Mouse (Mus musculus) bone marrow macrophage, adult 2 months (primary cell): ENCODE measurements at regions not wholly inside any gene's neighbourhood (a gene's known extent, or its start where the extent isn't known, plus 50 kb on each side); places are given as distances from the start of the nearest gene placed in this dataset.

Experiments
- H3K27ac ChIP-seq: 2 replicates; pipeline ENCODE4 v1.5.1; 2012; ENCODE audit warnings: low read depth, low read length; ENCODE audit not compliant: insufficient read depth
- H3K4me1 ChIP-seq: 2 replicates; pipeline ENCODE4 v1.6.1; 2012; ENCODE audit warnings: low read length; ENCODE audit not compliant: control insufficient read depth, insufficient read depth
- H3K4me3 ChIP-seq: 2 replicates; pipeline ENCODE4 v1.5.1; 2012; ENCODE audit warnings: mild to moderate bottlenecking, low read length, moderate library complexity; ENCODE audit not compliant: insufficient read depth
- CTCF ChIP-seq: IDR thresholded peaks from 2 replicates; pipeline ENCODE4 v1.5.1; 2012; ENCODE audit warnings: low read depth, mild to moderate bottlenecking, low read length, moderate library complexity
- POLR2A ChIP-seq: IDR thresholded peaks from 2 replicates; pipeline ENCODE4 v1.6.1; 2012; ENCODE audit warnings: mild to moderate bottlenecking, low read depth, low read length, borderline replicate concordance

DNA sequence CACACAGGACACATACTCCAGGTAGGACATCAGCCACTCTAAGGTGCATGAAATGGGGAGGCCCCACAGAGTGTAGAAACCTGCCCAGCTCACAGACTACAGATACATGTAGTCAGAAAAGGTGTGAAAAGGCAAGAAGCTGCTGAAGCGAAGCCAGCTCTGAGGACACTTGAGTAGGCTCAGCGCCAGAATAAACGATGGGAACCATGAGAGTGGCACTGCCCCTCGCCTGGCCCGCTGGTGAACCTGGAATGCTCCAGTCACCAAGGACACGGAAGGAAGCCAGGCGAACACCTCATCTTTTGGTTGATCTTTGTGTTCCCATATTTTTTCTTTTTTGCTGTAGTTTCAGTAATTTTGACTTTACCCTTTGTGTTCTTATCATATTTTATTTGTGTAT, 381.8 kb downstream of the Pmp22 start:
- H3K4me1 ChIP-seq, result no peaks in the 10 kb centered on the region
- TF ChIP-seq CTCF (no peak), POLR2A (no peak)
- no peak overlapping the region for H3K4me3 ChIP-seq

DNA sequence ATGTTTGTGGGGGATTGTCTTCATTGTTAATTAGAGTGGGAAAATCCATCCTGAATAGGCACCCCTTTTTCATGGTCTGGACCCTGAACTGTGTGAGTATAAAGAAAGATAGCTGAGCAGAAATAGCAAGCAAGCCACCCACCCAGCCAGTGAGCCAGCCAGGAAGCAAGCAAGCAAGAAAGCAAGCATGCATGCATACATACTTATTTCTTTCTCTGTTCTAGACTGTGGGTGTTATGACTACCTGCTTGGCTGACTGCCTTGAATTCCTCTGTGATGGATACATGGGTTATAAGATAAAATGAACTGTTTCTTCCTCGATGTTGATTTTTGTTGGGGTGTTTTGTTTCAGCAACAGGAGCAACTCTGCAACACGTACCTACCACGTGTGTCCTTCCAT, 385.8 kb downstream of the Pmp22 start:
- no peak overlapping the region for H3K4me3 ChIP-seq
- H3K27ac ChIP-seq, result no peak overlapping the region
- no peaks in the 10 kb centered on the region for H3K4me1 ChIP-seq
- no peak for TF ChIP-seq CTCF
- no peak for TF ChIP-seq POLR2A

More for the DNA sequence above, 381.8 kb downstream of the Pmp22 start:
- no peak overlapping the region for H3K27ac ChIP-seq

DNA sequence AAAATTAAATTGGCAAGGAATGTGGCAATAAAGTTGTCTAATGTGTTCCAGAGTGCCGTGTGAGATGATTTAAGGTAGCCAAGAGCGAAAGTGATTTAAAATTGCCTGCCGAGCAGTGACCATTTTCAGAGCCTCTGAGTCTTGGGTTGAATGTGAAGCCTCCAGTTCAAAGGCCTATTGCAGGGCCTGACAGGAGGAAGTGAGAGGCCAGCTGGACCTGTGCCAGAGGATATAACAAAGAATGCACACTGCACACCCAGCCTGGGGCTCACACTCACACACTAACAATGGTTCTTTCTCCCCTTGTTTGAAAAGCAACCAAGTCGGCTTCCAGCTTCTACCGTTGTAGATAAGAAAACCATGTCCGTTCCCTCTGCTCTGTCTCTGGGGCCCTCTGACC, 390.1 kb downstream of the Pmp22 start:
- no peak for TF ChIP-seq CTCF
- TF ChIP-seq POLR2A, result no peak
- Histone ChIP-seq H3K4me1 (no peaks in the 10 kb centered on the region), H3K27ac (no peak overlapping the region), H3K4me3 (no peak overlapping the region)

DNA sequence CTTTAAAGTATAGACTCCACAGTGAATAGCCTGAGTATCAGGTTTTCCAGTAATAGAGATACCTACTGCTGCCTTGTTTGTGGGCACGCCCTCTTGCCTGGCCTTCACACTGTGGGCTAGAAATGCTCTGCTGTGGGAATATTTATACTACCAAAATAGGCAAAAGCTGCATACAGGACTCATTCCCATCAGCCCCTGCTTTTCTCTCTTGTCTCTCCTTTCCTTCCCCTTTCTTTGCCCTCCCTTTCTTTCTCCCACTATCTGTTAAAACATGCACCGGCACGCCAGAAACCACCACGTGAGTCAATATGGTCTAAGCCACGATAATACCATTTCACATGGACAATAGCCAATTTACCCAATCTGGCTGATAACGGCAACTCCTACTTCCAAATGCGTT, 395.5 kb downstream of the Pmp22 start:
- TF ChIP-seq CTCF (no peak), POLR2A (no peak)
- no peak overlapping the region for H3K4me3 ChIP-seq
- H3K27ac ChIP-seq, result no peak overlapping the region
- no peaks in the 10 kb centered on the region for H3K4me1 ChIP-seq

DNA sequence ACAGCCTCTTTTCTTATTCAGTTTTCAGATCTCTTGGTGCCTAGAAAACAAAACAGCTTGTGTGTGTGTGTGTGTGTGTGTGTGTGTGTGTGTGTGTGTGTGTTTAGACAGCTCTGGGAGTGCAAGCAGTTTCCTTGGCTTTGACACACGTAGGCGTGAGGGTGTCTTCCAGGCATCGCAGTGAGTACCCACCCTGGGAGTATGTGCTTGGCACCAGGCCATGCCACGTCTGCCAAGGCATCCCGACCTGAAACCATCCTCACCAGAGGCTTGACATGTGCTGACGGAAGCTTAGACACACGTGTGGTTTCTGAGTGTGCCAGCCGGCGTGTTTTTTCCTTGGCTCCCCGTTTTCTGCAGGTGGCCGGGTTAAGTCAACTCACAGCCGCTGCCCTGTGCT, 396.6 kb downstream of the Pmp22 start:
- H3K27ac ChIP-seq, result no peak overlapping the region
- no peak overlapping the region for H3K4me3 ChIP-seq
- no peaks in the 10 kb centered on the region for H3K4me1 ChIP-seq
- no peak for TF ChIP-seq POLR2A
- no peak for TF ChIP-seq CTCF

DNA sequence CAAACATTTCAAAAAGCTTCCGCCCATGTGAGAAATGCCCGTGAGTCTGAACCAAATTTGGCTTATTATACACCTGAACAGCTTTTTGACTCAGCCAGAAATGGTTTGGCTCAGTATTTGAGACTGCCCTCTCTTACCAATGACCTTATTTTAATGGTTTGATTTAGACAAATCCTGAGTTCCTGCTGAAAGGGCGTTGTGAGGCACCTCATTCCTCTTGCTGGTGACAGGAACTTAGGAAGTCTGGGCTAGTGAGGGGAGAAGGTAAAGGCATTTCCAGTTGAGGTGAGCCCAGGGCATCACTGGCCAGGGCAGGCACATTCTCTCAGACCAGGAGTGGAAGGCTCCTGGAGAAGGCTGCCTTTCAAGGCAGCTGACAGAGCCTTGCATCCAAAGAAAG, 396.1 kb downstream of the Hs3st3b1 start:
- Histone ChIP-seq H3K4me1 (no peaks in the 10 kb centered on the region), H3K4me3 (no peak overlapping the region), H3K27ac (no peak overlapping the region)
- no peak for TF ChIP-seq POLR2A
- no peak for TF ChIP-seq CTCF

DNA sequence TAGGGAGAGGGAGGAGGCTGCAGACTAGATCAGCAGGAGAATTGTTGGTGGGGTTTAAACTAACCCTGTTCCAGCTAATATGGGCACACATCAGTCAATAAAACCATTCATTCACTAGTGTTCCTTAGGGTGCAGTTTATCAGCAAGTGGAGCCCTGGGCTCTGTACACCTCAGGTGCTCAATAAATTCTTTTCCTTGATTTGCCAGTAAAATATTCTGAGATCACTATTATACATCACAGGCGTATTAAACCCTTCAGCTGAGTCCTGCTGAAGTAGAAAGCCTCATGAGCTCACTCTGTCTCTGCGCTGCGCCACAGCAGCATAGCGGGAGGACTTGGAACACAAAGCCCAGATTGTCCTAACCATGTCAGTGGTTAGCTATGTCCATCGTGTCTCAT, 389.3 kb downstream of the Hs3st3b1 start:
- H3K27ac ChIP-seq, result no peak overlapping the region
- no peaks in the 10 kb centered on the region for H3K4me1 ChIP-seq
- H3K4me3 ChIP-seq, result no peak overlapping the region
- TF ChIP-seq CTCF (no peak), POLR2A (no peak)

DNA sequence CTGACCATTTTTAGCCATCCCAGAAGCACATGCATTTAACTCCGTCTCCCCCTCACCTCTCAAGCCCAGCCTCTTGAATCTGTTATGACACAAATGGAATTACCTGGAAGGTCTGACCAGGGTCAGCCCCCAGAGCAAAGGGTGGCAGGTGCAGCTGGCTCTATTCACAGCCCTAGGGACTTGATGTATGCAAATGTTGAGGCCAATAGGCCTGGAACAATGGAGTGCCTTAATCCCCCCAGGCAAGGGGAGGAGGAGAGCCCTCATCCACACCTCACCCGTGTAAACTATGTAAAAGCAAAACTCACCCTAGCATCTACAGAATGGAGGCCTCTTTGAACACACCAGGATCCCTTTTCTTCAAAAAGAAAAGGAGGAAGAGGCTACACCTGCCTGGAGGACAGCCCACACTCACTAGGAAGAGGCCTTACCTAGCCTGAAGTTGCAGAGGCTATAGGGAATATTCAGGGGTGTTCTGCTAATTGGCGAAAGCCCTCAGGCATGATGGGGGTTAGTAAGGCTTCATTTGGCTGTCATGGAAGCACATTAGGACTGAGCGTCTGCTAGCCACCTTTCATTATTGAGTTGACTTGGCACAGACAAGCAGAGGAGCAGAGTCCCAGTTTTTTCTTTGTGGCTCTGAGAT, 388.4 kb downstream of the Hs3st3b1 start:
- H3K27ac ChIP-seq, result no peak overlapping the region

DNA sequence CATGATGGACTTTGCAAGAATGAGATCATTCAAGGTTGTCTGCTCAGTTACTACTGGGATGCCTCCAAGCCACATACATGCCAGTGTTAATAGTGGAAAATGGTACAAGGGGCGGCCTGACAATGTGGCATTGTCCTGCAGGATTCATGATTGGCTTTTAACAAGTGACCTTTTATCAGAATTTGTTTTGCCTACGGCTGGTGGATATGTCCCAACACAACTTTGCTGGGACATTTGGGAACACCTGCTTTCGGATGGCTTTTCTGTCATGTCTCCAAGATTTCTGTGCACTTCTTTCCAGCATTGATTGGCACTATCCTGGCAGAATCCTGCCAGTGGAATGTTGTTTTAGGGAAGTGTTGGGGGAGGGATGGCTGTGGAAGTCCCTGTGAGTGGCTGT, 384.4 kb downstream of the Hs3st3b1 start:
- Histone ChIP-seq H3K4me3 (no peak overlapping the region), H3K27ac (no peak overlapping the region), H3K4me1 (no peaks in the 10 kb centered on the region)
- TF ChIP-seq CTCF (no peak), POLR2A (no peak)

More for the DNA sequence above, 388.4 kb downstream of the Hs3st3b1 start:
- no peak overlapping the region for H3K4me3 ChIP-seq
- H3K4me1 ChIP-seq, result no peaks in the 10 kb centered on the region
- no peak for TF ChIP-seq CTCF
- TF ChIP-seq POLR2A, result no peak

DNA sequence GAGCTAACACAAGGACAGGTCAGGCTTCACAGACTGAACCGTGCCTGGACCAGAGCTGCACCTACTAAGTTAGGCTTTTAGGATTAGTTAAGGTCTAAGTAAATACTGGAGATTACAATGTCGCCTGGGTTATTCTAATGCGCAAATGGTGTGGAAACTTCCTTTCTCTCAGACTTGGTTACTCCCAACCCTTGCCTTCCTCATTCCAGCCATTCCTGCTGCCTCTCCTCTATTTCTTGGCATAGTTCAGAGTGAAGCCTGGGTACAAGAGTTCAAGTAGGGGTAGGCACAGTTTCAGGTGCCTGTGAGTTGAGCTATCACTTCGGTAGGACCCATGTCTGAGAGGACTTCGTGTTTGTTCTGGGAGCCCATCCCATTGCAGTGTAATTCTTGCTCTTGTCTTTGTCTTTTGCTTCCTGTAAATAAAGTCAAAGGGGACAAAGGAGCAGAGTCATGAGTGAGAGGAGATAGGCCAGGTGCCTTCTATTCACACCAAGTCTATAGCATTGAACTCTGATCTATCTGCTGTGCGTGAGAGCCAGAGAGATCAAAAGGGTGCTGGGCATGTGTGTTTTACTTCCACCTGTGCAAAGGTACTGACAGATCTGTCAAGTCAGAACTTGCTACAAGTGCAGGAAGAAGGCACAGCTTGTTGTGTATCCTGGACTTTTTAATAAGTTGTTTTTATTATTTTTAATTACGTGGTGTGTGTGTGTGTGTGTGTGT, 378.0 kb downstream of the Hs3st3b1 start:
- TF ChIP-seq POLR2A (no peak), CTCF (no peak)
- H3K27ac ChIP-seq, result no peak overlapping the region
- no peaks in the 10 kb centered on the region for H3K4me1 ChIP-seq
- no peak overlapping the region for H3K4me3 ChIP-seq
